Mouse (Mus musculus) testis, postnatal 10 days (tissue): ENCODE data around the gene Zswim1.
"Not testable (repeated sequence)": the region's sequence is repeated elsewhere in the genome, so short reads cannot be mapped to it uniquely, and the experiment has no call there.

Experiments used
- DNase-seq: peaks from one replicate; pipeline ENCODE4 v3.0.0; 2021; ENCODE audit warnings: low spot score

Zswim1 gene

DNA sequence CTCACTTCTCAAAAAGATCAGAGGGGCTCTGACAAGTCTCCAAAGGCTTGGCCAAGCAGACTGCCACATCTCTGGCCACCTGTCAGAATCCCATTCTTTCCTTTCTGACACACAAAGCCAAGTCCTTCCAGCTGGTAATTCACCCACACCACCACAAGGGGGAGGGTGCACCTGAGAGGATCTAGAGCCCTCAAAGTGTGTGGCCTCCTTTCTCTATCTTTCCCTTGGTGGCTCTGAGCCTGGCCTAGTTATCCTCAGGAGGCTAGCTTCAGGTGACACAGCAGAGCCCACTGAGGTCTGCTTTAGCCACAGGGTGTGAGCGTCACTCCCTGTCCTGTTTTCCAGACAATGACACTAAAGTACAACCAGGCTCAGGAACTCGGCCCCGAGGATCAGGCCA, 29.2 kb upstream of the Zswim1 start:
- peak; percentile 77 for DNase-seq

DNA sequence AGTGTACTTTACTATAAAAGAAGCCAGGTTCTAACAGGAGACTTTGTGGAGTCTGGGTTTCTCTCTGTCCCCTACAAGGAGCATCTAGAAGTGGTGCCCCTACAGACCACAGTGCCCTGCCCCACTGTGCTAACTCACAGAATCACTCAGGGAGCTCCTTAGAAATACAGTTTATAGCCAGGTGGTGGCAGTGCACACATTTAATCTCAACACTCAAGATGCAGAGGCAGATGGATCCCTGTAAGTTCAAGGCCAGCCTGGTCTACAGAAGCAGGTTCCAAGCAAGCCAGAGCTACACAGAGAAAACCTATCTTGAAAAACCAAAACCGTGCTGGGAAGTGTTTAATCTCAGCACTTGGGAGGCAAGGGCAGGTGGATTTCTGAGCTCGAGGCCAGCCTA, 28.7 kb upstream of the Zswim1 start:
- peak; percentile 48 for DNase-seq

DNA sequence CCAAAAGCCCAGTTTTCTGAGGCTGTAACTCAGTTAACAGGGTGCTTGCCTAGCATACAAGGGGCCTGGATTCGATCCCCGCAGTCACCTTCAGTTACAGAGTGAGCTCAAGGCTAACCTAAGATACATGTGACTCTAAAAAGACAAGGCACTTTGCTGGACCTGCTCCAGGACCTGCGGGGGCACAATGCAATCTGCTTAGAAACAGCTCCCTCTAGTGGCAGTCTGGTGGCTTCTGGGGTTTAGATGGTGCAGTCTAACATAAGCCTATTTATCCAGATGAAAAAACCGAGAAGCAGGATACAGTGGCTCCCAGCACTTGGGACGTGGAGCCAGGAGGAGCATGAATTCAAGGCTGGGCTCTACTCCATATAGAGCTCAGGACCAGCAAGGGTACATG, 28.2 kb upstream of the Zswim1 start:
- peak; percentile 92 for DNase-seq

DNA sequence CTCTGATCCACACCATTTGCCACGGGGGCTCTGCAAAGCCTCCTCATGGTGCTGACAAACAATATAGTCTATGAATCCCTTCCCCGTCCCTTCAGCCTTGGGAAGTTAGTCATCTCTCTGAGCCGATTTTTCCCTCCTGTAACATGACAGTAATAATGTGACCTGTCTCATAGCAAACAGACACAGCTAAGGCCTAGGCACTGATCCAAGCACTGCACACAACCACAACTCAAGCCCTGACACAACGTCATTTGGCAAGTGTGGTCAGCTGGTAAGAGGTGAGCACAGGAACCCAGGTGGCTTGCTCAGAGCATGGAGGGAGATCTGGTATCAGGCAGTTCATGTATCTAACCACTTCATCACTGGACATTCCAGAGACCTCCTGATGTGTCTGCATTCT, 26.6 kb upstream of the Zswim1 start:
- no peak for DNase-seq

DNA sequence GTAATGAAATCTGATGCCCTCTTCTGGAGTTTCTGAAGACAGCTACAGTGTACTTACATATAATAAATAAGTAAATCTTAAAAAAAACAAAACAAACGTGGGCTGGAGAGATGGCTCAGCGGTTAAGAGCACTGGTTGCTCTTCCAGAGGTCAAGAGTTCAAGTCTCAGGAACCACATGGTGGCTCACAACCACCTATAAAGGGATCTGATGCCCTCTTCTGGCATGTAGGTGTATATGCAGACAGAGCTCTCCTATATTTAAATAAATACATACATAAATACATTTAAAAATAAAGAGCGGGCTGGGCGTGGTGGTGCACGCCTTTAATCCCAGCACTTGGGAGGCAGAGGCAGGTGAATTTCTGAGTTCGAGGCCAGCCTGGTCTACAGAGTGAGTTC, 23.9 kb upstream of the Zswim1 start:
- not testable (repeated sequence) for DNase-seq

DNA sequence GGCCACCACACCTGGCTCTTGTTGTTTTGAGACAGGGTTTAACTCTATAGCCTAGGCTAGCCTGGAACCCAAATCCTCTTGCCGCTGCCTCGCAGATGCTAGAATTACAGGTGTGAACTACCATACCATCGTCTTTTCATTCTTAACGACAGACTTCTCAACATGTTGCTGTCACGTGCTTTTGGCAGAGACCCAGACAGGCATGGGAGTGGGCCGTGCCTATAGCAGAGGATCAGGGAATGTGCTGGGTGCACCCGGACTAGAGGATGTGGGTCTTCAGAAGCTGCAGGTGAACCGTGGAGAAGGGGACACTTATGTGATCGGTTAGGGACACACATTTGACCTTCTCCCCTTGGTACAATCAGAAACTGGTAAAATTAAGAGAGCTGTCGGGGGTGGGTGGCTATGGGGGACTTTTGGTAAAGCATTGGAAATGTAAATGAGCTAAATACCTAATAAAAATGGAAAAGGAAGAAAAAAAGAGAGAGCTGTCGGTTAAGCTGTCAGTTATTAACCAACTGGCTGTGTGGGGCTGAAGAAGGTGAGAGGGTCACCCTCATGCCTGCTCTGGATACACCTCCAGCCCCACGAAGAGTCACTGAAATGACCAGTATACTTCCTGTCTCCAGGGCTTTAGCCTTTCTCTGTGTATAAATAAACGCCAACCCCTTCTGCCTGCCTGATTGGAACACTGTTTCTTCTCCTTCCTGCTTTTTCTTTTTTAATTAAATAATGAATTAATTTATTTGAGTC, 22.1 kb upstream of the Zswim1 start:
- no peak for DNase-seq

DNA sequence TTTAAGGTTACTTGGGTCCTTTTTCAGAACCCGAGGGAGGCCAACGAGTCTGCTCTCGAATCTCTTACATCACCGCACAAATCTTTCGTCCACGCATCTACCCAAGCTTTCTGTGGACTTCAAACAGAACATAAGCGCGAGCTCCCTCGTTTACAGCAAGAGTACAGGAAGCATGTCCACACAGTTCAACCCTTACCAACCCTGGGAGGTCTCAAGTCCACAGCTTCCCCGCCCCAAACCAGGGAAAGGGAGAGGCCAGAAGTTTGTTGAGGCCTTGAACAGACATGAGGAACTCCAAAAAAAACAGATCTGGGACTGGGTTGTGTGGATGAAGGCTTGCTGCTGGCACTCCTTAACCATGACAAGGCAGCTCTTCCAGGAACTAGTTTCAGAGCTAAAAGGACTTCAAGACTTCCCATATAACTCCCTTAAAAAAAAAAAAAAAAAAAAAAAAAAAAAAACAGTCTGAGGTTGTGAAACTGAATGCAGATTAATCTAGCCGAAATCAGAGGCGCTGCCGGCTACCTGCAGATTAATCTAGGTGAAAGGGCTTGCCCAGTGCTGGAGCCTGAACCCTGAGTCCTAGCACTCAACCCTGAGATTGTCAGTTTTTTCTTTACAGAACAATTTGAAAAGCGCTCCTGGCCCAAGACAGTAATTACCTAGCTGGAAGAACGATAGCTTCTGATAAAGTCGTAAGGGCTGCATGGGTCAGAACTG, 19.1 kb upstream of the Zswim1 start:
- no peak for DNase-seq

DNA sequence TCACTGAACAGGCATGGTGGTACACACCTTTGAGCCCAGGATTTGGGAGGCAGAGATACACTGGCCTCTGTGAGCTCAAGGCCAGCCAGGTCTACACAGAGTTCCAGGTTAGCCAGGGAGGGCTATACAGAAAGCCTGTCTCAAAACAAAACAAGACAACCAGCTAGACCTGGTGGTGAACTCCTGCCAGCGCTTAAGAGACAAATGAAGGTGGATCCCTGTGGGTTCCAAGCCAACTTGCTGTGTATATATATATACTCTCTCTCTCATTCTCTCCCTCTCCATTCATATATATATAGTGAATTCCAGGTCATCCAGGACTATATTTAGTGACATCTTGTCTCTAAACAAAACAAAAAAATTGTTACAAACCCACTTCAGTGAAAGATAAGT, 18.6 kb upstream of the Zswim1 start:
- DNase-seq = no peak

DNA sequence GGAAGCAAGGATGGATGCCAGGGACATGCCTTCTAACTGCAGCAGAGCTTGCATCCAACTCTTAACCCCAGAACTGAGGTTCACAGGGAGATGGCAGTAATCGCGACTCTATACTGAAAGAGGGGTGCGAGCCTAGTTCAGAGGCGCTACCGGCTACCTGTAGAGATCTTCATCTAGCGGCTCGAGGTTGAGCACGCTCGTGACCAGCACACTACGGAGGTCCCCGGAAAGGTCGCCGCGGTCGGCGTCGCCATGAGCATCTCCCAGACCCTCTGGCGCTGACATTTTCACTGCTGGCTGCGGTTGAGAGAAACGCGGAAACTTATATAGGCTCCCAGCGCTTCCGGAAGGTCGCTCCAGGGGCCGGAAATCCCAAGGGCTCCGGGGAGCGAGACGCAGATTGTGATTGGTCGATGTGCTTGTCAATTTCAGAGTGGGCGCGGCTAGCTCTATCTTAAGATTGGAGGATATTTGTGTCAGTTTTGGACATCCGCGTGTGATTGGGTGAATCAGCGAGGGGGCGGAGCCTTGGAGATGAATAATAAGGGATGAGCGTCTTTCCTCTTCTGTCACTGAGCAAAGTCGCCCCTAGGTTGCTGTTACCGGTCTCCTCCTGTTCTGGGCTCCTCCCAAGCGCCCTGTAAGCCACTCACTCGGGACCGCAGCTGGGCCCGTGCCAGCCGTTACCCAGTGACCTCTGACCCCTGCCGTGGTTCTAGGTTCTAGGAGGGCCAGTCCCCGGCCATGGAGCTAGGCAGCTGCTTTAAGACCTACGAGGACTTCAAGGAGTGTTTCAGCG, 17.8 kb upstream of the Zswim1 start, which contains the start of the genes Acot8 and Zswim3:
Acot8 (minus strand) TSS at position 350 of the 799 bp plus-strand sequence.
Zswim3 (plus strand) TSS at position 566 of the 799 bp plus-strand sequence.
- peak; percentile 98 for DNase-seq

DNA sequence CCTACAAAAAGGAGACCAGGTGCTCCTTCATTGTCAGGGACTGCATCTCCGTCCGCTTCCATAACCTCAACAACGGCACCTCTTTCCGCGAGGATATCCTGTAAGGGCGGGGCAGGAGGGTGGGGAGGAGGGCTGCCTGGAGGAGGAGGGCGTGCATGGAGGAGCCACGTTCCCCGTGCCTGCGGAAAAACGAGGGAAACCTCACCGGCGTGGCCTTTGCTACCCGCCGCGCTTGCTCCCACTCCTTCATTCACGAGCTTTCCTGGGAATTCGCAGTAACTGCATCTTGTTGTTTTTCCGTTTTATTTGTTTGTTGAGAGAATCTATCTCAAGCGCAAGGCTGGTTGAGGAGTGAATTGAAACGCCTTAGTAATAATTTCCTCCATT, 17.2 kb upstream of the Zswim1 start:
- peak; percentile 62 for DNase-seq

DNA sequence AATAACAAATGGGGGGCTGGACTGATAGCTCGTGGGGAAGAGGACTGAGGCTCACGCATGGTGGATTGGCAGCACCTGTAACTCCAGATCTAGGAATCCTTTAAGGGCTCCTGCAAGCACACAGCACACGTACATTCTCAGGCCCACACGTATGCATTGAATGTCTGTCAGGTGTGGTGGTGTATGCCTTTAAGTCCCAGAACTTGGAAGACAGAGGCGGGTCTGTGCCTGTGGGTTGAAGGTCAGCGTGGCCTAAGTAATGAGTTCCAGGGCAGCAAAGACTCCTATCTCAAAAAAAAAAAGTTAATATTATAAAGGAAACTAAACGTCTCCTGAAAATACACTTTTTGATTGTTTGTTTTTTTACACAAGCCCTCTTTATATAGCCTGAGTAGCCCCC, 15.9 kb upstream of the Zswim1 start:
- DNase-seq = no peak

DNA sequence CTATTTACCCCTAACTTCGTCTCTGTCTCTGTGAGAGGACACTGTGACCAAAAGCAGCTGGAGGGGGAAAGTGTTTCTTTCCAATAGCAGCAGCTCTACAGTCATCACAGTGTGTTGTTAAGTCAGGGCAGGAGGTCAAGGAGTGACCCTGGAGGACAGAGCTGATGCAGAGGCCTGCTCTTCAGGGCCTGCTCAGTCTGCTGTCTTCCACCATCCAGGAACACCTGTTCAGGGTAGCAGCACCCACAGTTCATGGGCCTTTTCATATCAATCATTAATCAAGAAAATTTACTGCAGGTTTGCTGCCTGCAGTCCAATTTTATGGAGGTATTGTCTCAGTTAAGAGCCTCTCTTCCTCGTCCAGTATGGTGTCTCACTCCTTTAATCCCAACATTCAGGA, 8.9 kb upstream of the Zswim1 start:
- DNase-seq = no peak

DNA sequence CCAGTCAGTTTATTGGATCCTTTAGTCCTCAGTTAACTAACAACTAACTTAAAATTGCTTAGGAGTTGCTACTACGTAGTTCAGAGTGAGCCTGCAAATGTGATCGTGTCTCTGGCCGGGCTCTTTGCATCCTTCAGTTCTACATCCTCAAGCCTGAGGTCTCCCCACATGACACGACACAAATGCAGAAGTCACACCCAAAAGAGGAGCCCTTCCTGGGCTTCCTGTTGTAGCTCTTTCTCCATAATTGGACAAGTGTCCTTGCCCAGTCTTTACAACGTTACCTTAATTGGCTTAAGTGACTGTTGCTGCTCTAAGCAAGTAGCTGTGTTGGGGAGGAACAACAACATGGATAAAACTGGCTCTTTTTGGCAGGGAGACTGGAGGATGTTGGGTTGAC, 7.1 kb upstream of the Zswim1 start:
- DNase-seq = no peak

DNA sequence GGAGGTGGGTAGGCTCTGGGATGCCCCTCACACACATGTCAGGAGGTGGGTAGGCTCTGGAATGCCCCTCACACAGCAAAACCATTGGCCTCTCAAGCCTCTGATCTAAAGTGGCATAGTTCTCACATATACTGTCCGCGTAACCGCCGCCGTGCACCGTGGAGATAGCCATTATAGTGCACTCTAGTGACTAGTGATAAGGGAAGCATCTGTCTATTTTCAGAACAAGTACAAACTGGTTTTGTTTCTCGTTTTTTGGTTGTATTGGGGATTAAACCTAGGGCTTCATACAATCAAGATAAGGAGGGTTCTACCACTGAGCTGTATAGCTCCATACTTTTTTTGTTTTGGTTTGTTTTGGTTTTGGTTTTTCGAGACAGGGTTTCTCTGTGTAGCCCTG, 6.7 kb upstream of the Zswim1 start:
- no peak for DNase-seq

DNA sequence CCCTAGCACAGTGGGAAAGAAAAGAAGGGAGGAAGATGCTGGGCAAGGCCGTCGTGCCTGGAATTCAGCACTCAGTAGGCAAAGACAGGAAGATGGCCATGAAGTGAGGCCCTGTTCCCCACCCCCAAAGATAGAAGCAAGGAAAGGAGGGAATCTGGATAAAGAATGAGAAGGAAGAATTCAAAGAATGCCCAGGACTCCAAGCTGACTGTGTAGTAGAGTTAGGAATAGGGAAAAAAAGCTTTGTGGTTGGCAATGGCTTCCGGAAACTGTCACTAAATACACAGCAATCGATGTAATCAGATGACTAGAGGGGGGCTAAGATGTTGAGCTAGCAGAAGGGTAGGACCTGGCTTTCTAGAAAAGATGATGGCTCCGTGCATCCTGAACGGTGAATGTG, 5.3 kb upstream of the Zswim1 start:
- no peak for DNase-seq

DNA sequence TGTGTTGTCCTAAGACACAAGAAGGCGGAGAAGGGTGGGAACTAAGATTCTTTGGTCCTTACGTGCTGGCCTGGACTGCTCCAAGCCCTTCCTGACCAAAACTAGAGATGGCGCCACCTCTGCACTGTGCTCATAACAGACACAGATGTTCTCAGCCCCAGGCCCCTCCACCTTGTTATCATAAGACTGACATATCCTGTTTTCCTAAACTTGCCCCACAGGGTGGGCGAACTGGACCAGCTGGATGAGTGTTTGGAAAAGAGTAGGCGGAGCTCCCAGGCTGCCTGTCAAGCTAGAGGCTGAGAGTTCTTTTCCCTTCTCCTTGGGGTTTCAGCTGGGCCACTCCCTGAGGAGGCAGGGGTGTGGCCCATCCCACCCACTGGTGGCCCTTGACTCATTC, 4.8 kb upstream of the Zswim1 start:
- DNase-seq = no peak

DNA sequence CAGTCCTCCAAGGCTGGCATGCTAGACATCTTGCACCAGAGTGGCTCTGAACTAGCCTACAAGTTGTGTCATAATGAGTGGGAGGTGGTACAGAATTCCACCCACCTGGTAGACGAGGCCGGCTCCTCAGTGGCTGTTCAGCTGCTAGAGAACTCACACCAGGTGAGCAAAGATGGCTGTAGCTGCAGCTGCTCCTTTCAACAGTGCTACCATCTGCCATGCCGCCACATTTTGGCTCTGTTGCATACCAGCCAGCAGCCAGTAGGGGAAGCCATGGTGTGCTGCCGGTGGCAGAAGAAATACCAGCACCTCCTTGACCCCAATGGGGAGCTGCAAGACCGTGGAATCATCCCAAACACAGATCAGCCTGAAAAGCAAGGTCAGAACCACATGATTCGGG, 1.4 kb upstream of the Zswim1 start:
- DNase-seq = no peak

DNA sequence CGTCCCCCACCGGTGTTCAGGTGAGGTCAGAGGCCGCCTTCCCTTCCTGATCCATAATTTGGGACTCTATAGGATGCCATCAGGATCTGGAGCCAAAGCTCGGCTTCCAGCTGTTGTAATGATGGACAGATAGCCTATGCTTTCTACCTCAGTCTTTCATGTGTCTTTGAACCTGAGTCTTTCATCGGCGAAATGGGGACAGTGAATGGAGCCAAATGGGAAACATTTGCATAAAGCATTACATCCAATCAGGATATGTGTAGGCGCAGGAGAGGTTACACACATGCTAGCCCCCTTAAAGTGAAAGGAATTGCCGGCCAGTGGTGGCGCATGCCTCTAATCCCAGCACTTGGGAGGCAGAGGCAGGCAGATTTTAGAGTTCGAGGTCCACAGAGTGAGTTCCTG, 697 bp downstream of the Zswim1 start:
- no peak for DNase-seq

DNA sequence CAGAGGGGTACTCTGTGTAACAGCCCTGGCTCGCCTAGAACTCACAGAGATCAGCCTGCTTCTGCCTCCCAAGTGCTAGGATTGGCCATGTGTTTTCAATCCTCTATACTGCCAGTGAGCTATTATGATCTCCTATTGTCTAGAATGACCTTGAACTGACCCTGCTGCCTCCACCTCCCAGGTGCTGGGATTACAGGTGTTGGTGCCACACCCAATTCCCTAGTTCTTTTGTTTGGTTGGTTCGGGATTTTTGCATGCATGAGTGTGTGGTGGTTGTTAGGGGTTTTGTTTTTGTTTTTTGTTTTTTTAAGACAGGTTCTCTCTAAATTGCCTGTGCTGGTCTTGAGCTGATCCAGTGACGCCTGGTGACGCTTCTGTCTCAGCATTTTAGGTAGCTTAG, 1.5 kb downstream of the Zswim1 start:
- DNase-seq = no peak

DNA sequence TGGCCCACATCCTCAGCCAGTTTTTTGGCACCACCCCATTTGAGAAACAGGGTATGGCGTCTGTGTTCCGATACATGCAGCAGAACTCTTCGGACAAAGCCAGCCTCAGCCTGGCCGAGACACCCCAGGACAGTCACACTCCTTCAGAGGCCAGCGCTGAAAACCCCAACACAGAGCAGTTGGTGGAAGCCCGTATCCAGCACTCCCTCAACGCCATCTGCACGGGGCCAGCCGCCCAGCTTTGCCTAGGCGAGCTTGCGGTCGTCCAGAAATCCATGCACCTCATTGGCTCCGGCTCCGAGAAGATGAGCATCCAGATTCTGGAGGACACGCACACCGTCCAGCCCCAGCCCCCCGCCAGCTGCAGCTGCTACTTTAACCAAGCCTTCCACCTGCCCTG, 3.0 kb downstream of the Zswim1 start:
- no peak for DNase-seq

DNA sequence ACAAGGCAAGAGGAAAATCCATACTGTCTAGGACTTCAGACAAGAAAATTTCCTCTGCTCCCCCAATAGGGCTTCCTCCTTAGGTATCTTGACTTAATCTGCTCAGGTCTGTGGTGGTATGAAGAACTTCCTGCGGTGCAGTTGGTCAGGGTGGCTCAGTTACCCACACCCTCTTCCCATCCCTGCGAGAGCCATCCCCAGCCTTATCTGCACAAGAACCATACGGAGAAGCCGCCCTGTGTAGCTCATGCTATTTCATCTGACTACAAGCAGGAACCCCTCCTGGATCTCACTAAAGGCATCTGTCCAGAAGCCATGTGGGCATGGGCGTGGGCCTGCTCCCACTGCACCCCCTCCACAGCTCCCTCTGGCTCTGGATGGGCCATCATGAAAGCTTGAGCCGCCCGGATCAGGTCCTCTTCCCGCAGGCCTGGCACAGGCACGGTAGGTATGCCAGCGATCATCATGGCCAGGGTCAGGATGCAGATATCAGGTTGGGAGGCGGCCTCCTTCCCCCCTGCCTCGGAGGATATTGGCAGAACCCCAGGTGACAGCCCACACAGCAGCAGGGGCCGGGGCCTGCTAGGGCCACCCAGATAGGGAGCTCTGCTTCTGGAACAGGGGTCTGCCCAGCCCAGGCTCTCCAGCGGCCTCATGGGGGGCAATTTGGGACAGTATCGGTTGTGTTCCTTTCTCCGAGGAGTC, 4.8 kb downstream of the Zswim1 start:
- DNase-seq = no peak

DNA sequence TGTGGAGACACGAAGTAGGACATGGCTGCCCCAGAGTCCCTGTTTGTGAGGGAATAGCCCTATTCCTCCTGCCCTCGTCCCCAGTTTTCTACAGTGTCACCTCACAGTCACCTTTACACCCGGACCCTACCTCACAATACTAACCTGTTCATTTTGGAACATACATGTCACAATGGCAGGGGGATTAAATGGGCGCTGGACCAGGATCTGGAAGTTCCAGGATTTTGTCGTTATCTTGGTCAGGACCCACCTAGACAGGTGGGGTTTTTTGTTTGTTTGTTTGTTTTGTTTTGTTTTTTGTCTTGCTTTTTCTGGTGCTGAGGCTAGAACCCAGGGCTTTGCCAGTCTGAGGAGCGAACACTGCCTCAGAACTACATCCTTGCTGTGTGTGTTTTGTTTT, 6.0 kb downstream of the Zswim1 start, which contains the start of gene Spata25:
Spata25 (minus strand) TSS at position 101 of the 400 bp plus-strand sequence.
- DNase-seq = no peak
